ENCODE assay signal across 22 mouse cellular contexts in genomic region chr17:45068321-45068720, GRCm38 (mm10).
A peak's percentile ranks its signal among the peaks of the same experiment; 100 is the strongest.
DNase-seq lines count a peak whose midpoint lies in the region; ATAC-seq and TF ChIP-seq lines count a peak whose summit lies in the region.
"Had no signal": no experiment of that assay in that cellular context is flagged by ENCODE, and none has a peak within 500 bp of the region (broad histone marks: within the 10 kb centered on the region; RNA-seq: fewer than 3 reads in every experiment).

No protein-coding gene starts in this region.

- H3K4me2 ChIP-seq in forebrain, embryonic 14.5 days (ENCODE audit: low read length): no peak overlapping the region
- no peak overlapping the region for H3K4me2 ChIP-seq in forebrain, embryonic 13.5 days
- H3K4me2 ChIP-seq in midbrain, embryonic 12.5 days (replicated peaks): no peak overlapping the region
- H3K4me2 ChIP-seq in midbrain, postnatal 0 days (ENCODE audit: low read depth, low read length, poor library complexity, severe bottlenecking): no peak overlapping the region
- H3K4me2 ChIP-seq in liver, embryonic 12.5 days: no peak overlapping the region
- H3K4me2 ChIP-seq: embryonic facial prominence, embryonic 15.5 days; heart, embryonic 11.5 days; hindbrain, embryonic 12.5 days had no signal

- H3K9ac ChIP-seq in forebrain, embryonic 14.5 days (ENCODE audit: low read length): no peak overlapping the region
- H3K9ac ChIP-seq in forebrain, embryonic 13.5 days: no peak overlapping the region
- H3K9ac ChIP-seq in midbrain, embryonic 12.5 days (replicated peaks): no peak overlapping the region
- no peak overlapping the region for H3K9ac ChIP-seq in midbrain, postnatal 0 days (replicated peaks; ENCODE audit: low read length, poor library complexity, severe bottlenecking)
- no peak overlapping the region for H3K9ac ChIP-seq in liver, embryonic 12.5 days
- H3K9ac ChIP-seq: embryonic facial prominence, embryonic 15.5 days; hindbrain, embryonic 12.5 days had no signal

- no peaks in the 10 kb centered on the region for H3K36me3 ChIP-seq in forebrain, embryonic 14.5 days (ENCODE audit: control insufficient read depth, insufficient read depth, low read length)
- H3K36me3 ChIP-seq in forebrain, embryonic 13.5 days (ENCODE audit: poor library complexity, severe bottlenecking): no peaks in the 10 kb centered on the region
- no peaks in the 10 kb centered on the region for H3K36me3 ChIP-seq in midbrain, embryonic 12.5 days
- H3K36me3 ChIP-seq in midbrain, postnatal 0 days (ENCODE audit: insufficient read depth, low read length): no peaks in the 10 kb centered on the region
- no peaks in the 10 kb centered on the region for H3K36me3 ChIP-seq in embryonic facial prominence, embryonic 10.5 days (replicated peaks)
- H3K36me3 ChIP-seq in liver, embryonic 12.5 days: no peaks in the 10 kb centered on the region
- H3K36me3 ChIP-seq: embryonic facial prominence, embryonic 15.5 days; hindbrain, embryonic 12.5 days had no signal

- H3K27me3 ChIP-seq in forebrain, embryonic 14.5 days (replicated peaks; ENCODE audit: control insufficient read depth, insufficient read depth, low read length): no peaks in the 10 kb centered on the region
- no peaks in the 10 kb centered on the region for H3K27me3 ChIP-seq in forebrain, embryonic 13.5 days
- H3K27me3 ChIP-seq in midbrain, embryonic 12.5 days: no peaks in the 10 kb centered on the region
- H3K27me3 ChIP-seq in midbrain, postnatal 0 days (ENCODE audit: insufficient read depth, low read length): no peaks in the 10 kb centered on the region
- no peaks in the 10 kb centered on the region for H3K27me3 ChIP-seq in embryonic facial prominence, embryonic 10.5 days (replicated peaks; ENCODE audit: low read depth, poor library complexity, severe bottlenecking)
- H3K27me3 ChIP-seq in liver, embryonic 12.5 days (replicated peaks): no peaks in the 10 kb centered on the region
- H3K27me3 ChIP-seq: embryonic facial prominence, embryonic 15.5 days; hindbrain, embryonic 12.5 days had no signal

- no peak for TF ChIP-seq CTCF in midbrain, postnatal 0 days (IDR thresholded peaks at IDR 0.05)

- DNase-seq in forebrain, embryonic 14.5 days (ENCODE audit: low spot score): peak; percentile 20
- DNase-seq in midbrain, postnatal 0 days (ENCODE audit: low spot score): no peak
- DNase-seq in embryonic facial prominence, embryonic 10.5 days (ENCODE audit: low spot score): peak; percentile 26
- DNase-seq: adrenal gland, adult 2 months; cerebellum, adult 11-12 months; cerebellum, postnatal 10 days; kidney, adult 18-20 months; kidney, postnatal 4 days; left cerebral cortex, postnatal 4 days; liver; right cerebral cortex, postnatal 25 days; thymus, postnatal 14 days had no signal

- no peak overlapping the region for H3K4me3 ChIP-seq in forebrain, embryonic 14.5 days (ENCODE audit: low read depth, low read length)
- H3K4me3 ChIP-seq in forebrain, embryonic 13.5 days: no peak overlapping the region
- no peak overlapping the region for H3K4me3 ChIP-seq in midbrain, embryonic 12.5 days
- H3K4me3 ChIP-seq in midbrain, postnatal 0 days (ENCODE audit: low read depth, low read length): no peak overlapping the region
- no peak overlapping the region for H3K4me3 ChIP-seq in embryonic facial prominence, embryonic 10.5 days
- no peak overlapping the region for H3K4me3 ChIP-seq in liver, embryonic 12.5 days
- H3K4me3 ChIP-seq: embryonic facial prominence, embryonic 15.5 days; hindbrain, embryonic 12.5 days had no signal

- no peak for ATAC-seq in forebrain, embryonic 14.5 days
- no peak for ATAC-seq in forebrain, embryonic 13.5 days
- peak; percentile 65; the same call in 1 of the 2 replicates for ATAC-seq in midbrain, embryonic 12.5 days (ENCODE audit: low FRiP score, low read depth)
- ATAC-seq in midbrain, postnatal 0 days (ENCODE audit: low FRiP score): no peak
- ATAC-seq in CD4-positive, CD25-positive, alpha-beta regulatory T cell, adult 4 months: no peak
- no peak for ATAC-seq in liver, embryonic 12.5 days
- ATAC-seq: inflammation-experienced regulatory T-cells, adult 6 months; lung, postnatal 0 days had no signal

- no peaks in the 10 kb centered on the region for H3K9me3 ChIP-seq in forebrain, embryonic 14.5 days (replicated peaks; ENCODE audit: control insufficient read depth, low read length)
- H3K9me3 ChIP-seq in forebrain, embryonic 13.5 days (replicated peaks): no peaks in the 10 kb centered on the region
- H3K9me3 ChIP-seq in midbrain, embryonic 12.5 days: no peaks in the 10 kb centered on the region
- H3K9me3 ChIP-seq in midbrain, postnatal 0 days (ENCODE audit: low read length): no peaks in the 10 kb centered on the region
- no peaks in the 10 kb centered on the region for H3K9me3 ChIP-seq in embryonic facial prominence, embryonic 10.5 days
- H3K9me3 ChIP-seq in liver, embryonic 12.5 days (replicated peaks): no peaks in the 10 kb centered on the region
- H3K9me3 ChIP-seq: embryonic facial prominence, embryonic 15.5 days; hindbrain, embryonic 12.5 days had no signal

- no peaks in the 10 kb centered on the region for H3K4me1 ChIP-seq in forebrain, embryonic 14.5 days (ENCODE audit: control insufficient read depth, insufficient read depth, low read length)
- peaks cover 4% of the 10 kb centered on the region; the same call in 1 of the 2 replicates for H3K4me1 ChIP-seq in forebrain, embryonic 13.5 days
- H3K4me1 ChIP-seq in midbrain, embryonic 12.5 days: peaks cover 6% of the 10 kb centered on the region
- no peaks in the 10 kb centered on the region for H3K4me1 ChIP-seq in midbrain, postnatal 0 days (ENCODE audit: insufficient read depth, low read length)
- H3K4me1 ChIP-seq in embryonic facial prominence, embryonic 10.5 days: peaks cover 22% of the 10 kb centered on the region
- no peaks in the 10 kb centered on the region for H3K4me1 ChIP-seq in liver, embryonic 12.5 days

- 50% methylated on average over 7 of the region's 7 CpGs for WGBS in forebrain, embryonic 14.5 days
- WGBS in forebrain, embryonic 13.5 days: 48% methylated on average over 7 of the region's 7 CpGs
- WGBS in midbrain, embryonic 12.5 days: 49% methylated on average over 7 of the region's 7 CpGs
- 46% methylated on average over 7 of the region's 7 CpGs for WGBS in midbrain, postnatal 0 days
- 63% methylated on average over 7 of the region's 7 CpGs for WGBS in embryonic facial prominence, embryonic 10.5 days
- whole genome bisulfite sequencing in liver, embryonic 12.5 days (ENCODE audit: insufficient replicate concordance): 68% methylated on average over 7 of the region's 7 CpGs

- H3K27ac ChIP-seq in forebrain, embryonic 14.5 days (ENCODE audit: low read depth, low read length): no peak overlapping the region
- no peak overlapping the region for H3K27ac ChIP-seq in forebrain, embryonic 13.5 days
- no peak overlapping the region for H3K27ac ChIP-seq in midbrain, embryonic 12.5 days (replicated peaks)
- no peak overlapping the region for H3K27ac ChIP-seq in midbrain, postnatal 0 days (ENCODE audit: low read depth, low read length)
- no peak overlapping the region for H3K27ac ChIP-seq in embryonic facial prominence, embryonic 10.5 days (replicated peaks)
- H3K27ac ChIP-seq in liver, embryonic 12.5 days: no peak overlapping the region
- H3K27ac ChIP-seq: embryonic facial prominence, embryonic 15.5 days; hindbrain, embryonic 12.5 days; macrophage had no signal
